Mouse (Mus musculus) c-Kit-negative CD71-positive TER-119-positive erythroid progenitor cells, embryonic 14.5 days (primary cell): ENCODE data around the gene Gli1.

Source experiments
- DNase-seq: peaks from one replicate; pipeline ENCODE4 v3.0.0-alpha.2; 2013; ENCODE audit warnings: low read depth, low spot score

The Gli1 gene

DNA sequence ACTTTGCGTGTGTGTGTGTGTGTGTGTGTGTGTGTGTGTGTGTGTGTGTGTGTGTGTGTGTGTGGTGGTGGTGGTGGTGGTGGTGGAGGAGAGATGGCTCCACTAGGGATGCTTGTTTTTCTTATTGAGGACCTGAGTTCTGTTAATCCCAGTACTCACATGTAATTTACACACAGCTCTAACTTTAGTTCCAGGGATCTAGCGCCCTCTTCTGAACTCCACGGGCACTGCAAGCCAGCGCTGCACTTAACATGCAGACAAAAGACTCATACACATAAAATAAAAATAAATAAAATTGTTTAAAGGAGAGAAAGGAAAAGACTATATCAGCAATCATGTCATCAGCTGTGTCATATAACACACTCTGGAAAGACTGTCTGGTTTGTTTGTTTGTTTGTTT, 7.2 kb upstream of the Gli1 start:
- DNase-seq: no peak

DNA sequence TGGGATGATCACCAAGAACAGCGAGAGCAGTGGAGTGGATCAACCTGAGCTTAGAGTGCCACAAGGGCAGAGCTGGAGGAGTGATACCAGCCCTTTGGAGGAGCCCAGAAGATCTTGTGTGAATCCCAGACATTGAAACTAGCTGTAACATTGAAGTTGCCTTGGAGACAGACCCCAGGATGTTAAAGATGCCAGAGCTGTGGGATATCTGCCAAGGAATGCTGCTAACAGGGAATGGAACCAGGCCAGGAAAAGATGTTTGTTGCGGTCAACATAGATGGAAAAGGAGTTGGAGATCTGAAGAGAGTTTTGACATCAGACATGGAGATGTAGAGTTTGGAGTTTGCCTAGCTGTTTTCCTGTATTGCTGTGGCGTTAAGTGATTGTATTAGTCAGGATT, 4.4 kb upstream of the Gli1 start:
- no peak for DNase-seq

DNA sequence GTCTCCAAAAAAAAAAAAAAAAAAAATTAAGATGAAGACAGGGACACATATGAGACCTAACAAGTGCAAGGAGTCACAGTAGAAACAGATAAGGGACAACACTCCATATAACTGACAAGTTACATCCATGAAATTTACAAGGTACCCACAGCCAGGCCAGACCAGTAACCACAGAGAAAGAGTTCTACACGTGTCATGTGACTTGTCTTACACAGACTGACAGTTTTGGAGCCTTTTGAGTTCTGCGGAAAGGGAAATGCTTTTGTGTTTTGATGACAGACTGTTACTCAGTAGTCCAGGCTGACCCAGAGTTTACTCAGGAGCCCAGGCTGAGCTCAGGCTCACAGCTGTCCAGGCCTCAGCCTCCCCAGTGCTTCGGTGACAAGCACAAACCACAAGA, 1.3 kb upstream of the Gli1 start:
- no peak for DNase-seq

DNA sequence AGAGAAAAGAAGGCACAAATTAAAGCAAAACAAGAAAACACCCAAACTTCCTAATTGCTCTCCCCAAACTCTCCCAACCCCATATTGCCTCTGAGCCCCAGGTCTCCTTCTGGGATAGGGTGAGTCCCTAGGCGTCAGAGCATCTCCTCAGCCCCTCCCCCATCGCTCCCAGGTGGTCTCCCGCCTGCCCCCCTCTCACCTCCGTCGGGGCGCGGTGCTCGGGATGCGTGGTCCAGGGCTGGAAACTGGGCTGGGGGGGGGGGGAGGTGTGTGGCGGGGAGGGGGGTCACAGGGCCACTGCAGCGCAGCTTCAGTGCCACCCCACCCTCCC, 449 bp downstream of the Gli1 start:
- DNase-seq: no peak

DNA sequence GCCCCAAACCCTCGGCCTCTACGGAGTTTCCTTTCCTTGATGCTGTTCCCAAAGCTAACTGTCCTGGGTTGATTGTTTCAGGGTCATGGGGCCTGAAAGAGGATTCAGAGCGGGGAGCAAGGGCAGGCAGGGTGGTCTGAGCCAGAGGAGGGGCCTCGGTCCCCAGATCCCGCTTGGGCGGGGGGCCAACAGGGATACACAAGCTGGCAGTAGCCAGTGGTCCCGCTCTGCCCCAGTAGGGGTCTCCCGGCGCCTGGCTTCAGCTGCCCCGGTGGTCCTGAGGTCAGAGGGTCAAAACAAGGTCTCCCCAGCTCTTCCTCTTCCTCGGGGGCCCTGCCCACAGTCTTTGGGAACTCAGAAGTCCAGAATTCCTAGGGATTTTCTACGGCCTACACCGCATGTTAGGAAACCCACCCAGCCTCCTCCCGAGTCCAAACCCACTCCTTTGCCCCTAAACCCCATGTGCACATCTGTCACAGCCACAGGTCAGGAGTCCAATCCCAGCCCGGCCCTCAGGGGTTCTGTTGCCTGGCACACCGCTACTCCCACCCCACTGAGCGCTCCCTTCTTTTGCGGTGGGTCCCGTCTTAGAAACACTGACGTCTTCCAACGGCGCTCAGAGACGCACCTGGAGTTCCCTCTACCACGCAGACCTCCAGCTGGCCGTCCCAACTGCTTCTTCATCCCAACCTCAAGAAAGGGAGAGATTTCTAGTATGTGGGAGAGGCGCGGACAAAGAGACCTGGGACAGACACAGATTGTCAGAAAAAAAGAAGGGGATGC, 1.0 kb downstream of the Gli1 start:
- no peak for DNase-seq

DNA sequence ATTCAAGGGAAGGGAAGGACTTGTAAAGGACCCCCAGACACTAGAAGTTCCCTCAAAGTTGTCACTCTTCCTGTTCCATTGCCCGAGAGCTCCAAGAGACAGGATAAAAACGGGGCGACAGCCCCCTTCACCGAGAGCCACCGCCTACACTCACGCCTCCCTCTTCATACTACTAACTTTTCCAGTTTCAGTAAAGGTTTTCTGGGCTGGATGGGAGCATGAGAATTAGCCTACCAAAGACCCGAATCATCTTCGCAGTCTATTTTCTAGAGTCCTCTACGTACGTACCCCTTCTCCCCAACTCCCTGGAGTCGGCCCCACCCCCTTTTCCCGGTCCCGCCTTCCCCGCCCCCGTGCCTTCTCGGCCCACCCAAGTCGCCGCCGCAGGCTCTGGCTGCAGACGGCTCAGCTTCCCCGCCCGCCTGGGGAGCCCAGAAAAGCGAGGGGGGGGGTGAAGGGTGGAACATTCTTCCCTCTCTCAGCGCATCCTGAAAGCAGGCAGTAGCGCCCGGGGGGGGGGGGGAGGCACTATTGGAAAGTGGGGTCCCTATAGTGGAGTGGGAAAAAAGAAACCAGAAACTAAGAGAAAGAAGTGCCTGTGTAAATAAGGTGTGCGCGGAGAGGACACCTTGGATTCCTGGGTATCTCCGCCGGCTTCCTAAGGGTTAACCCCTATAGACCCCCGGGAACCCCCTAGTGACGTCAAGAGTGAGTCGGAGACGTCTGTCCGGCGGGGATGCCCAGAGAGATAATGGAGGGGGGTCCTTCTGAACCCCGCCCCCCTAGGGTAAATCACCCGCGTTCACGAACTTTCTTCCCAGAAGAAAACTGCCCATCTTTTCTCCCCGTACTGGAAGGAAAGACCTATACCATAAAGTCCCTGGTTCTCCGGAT, 1.8 kb downstream of the Gli1 start:
- DNase-seq: no peak

DNA sequence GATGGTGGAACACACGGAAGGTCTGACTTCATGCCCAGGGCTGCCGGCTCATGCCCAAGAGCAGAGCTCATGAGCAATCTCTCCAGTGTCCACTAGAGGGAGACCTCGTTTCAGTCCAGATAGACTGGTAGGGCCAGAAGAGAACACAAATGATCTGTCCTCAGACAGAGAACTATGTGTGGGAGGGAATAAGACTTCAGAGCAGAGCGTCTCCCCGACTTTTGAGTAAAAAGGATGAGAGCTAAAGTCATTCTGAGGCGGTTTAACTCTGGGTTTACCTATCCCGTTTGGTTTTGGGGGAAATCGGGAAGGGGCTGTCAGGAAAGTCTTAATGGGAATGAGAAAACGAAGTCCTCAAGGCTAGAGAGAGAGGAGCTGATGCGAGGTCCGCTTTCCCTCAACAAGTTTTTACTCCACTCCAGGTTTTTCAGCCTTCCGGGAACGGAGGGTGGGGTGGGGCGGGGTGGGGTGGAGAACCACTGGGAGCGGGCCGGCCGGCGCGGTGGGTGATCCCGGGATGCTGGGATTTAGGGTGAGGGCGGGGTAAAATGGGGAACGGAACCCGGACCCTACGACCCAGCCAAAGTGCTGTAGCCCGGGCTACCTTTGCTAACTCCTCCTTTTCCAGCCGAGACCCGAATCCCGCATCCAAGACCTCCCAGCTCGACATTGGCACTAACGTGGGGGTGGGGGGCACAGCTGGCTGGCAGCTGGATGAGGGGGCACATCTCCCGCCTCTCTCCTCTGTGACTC, 2.7 kb downstream of the Gli1 start:
- peak; percentile 67 for DNase-seq

DNA sequence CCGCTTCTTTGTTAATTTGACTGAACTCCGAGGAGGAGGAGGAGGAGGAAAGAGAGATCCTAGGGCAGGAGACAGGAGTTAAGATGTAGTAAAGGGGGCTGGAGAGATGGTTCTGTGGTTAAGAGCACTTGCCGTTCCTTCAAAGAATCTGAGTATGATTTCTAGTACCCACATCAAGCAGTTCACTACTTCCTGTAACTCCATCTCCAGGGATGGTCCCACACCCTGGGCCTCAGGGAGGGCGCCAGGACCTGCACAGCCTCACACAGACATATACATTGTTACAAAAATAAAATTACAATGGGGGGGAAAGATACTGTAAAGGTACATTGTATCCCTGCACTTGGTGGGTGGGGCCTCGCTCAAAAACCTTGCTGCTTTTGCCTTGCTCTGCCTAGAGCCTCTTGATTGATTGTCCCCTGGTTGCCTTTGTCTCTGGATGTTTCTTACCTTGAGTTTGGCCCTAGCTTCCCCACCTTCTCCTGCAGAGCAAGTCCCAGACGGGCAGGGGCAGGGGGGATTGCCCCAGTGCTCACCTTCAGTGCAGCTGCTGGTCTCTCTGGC, 4.2 kb downstream of the Gli1 start:
- DNase-seq: no peak

DNA sequence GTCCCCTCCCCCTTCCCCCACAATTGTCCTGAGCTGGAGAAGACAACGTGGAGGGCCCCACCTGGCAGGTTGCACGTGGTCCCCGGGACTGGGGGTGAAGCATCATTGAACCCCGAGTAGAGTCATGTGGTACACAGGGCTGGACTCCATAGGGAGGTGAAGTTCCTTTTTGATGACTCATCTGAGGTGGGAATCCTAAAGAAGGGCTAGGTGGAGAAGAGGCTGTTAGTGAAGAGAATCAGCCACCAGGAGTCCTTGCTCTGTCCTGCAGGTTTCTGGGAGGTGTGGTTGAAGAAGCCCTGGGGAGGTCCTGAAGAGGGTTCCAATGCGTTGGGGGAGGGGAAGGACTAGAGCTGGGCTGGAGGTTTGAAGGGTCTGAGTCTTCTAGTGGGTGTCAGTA, 4.8 kb downstream of the Gli1 start:
- no peak for DNase-seq

DNA sequence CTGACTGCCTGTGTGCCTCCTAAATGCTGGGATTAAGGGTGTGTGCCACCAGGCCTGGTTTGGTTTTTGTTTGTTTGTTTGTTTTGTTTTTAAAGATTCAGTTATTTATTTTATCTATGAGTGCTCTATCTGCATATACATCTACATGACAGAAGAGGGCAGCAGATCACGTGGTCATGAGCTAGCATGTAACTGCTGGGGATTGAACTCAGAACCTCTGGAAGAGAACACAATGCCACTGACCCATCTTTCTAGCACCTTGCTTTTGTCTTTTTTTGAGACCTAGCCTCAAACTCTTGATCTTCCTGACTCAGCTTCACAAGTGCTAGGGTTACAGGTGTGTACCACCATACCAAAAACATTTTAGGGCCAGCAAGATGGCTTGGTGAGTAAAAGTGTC, 6.5 kb downstream of the Gli1 start:
- no peak for DNase-seq

DNA sequence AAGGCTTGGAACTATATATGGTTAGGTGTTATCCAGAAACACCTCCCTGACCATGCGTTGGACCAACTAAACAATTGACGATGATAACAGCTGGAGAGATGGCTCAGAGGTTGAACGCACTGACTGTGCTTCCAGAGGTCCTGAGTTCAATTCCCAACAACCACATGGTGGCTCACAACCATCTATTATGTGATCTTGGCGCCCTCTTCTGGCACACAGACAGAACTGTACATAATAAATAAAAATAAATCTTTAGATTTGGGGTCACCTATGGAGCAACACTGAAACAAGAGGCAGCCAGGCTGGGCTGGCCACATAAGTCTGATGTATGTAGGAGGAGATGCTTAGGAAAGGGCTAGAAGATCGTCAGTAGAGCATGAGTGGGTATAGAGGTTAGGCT, 8.6 kb downstream of the Gli1 start:
- no peak for DNase-seq

DNA sequence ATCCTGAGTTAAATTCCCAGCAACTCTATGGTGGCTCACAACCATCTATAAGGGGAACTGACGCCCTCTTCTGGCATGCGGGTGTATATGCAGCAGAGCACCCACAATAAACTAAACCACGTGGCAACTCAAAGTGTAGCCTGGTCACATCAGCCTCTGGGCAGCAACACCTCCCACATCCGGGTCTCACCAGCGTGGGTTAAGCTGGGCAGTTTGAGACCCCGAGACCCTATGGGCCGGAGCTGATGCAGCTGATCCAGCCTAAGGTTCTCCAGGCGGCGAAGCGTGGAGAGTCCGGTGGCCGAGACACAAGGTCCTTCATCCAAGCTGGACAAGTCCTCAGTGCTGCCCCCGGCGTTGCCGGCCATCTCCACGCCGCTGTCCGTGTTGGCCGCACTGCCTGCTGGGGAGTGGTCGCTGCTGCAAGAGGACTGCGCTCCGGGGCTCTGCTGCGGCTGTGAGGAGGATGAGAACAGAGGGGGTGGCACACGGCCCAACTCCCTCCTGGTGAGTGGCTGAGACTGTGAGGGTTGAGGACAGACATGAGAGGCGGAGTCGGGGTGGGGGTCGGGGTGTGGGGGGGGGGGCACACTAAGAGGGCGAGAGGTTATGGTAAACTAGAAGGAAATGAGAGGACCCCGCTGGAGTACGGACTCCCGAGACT, 9.4 kb downstream of the Gli1 start:
- no peak for DNase-seq

DNA sequence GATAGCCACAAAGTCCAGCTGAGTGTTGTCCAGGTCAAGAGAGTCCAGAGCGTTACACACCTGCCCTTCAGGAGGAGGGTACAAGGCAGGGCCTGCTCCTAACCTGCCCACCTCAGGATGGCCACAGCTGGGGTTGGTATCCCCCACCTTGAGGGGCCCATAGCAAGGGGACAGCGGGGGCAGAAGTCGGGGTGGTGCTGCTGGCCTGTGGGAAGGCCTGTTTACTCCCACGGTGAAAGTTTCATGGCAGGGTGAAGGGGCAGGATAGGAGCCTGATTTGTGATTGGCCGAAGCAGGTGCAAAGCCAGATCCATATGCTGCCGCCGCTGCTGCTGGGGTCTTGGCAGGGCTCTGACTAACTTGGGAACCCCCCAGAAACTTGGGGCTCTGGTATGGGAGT, 11.6 kb downstream of the Gli1 start:
- DNase-seq: no peak

DNA sequence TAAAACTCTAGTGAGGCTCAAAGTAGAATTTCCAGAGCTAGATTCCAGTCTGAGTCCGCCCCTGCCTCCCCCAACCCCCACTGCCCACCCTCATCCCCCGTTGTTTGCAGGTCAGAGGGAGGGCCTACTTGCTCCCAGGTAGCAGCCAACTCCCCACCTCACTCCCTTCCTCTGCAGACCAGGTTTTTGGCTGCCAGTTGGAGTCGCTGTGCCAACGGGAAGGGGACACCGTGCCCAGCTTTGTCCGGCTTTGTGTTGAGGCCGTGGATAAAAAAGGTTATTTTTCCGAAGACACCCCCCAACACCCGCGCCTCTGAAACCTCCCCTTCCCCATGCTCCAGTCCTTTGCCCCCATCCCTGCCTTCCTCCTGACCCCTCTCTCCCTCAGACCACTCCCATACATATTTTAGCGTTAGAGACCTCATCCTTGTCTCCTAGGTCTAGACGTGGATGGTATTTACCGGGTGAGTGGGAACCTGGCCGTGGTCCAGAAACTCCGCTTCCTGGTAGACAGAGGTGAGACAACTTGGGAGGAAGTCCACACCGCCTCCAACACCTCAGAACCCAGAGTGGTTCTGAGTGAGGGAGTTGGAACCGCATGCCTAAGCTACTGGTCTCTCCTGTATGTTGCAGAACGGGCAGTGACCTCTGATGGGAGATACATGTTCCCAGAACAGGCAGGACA, 14.2 kb downstream of the Gli1 start:
- DNase-seq: no peak

DNA sequence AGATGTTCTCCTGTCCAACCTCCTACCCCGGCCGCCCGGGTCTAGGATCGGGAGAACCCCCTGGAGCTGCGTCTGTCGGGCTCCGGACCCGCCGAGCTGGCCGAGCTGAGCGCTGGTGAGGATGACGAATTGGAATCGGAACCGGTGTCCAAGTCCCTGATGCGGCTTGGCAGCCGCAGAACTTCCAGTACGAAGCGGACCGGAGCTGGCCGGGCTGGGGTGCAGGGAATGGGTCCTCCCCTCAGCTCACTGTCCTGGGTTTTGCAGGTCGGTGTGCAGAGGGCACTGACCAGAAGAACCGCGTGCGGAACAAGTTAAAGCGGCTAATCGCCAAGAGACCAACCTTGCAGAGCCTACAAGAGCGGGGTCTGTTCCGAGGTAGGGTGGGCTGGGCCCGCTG, 14.9 kb downstream of the Gli1 start:
- no peak for DNase-seq

DNA sequence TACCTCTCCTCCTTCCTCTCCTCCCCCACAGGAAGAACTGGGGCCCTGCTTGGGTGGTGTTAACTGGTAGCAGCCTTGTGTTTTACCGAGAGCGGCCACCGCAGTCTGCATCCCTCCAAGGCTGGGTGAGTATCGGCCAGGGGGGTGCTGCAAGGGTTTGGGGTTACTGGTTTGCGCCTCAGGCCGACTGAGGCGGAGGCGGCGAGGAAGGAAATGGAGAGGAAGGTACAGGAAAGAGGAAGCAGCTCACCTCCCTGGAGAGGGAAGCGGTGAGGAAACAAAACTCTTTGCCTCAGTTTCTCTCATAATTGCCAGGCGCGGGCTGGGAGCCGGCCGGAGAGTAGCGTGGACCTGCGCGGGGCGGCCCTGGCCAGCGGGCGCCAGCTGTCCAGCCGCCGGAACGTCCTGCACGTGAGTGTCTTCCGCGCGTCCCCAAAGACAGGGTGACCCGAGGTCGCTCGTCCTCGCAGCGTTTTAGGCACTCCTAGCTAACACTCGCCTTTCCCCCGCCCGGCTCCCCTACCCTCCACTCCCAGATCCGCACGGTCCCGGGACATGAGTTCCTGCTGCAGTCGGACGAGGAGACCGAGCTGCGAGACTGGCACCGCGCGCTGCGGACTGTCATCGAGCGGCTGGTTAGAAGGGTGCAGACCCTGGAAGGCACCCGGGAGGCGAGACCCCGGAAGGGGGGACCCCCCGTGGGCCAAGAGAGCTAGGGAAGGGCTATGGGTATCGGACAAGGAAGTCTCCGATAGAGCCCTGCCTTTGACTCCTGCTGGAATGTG, 15.6 kb downstream of the Gli1 start:
- no peak for DNase-seq

DNA sequence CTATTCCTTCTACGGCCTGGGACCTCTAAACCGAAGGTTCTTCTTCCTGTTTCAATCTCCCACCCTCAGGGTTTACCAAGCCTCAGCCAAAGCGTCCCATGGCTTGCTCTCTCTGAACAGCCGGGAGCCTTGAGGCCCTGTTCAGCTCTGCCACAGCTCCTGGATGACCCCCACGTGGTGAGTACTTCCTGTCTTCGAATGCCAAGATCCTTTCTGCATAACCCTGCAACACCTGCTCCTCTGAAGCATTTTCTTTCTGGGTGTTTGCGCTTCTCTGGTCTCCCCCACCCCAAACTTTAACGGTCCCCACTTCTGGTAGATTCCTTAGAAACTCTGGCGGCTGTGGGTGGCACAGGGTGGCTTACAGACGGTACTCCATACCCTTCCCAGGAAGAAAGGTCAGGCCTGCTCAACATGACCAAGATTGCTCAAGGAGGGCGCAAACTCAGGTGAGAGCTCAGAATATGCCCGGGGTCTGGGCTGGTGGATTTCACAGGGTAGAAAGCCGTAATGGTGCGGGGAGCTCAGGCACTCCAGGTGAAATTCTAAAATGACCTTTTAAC, 16.2 kb downstream of the Gli1 start:
- DNase-seq: no peak

DNA sequence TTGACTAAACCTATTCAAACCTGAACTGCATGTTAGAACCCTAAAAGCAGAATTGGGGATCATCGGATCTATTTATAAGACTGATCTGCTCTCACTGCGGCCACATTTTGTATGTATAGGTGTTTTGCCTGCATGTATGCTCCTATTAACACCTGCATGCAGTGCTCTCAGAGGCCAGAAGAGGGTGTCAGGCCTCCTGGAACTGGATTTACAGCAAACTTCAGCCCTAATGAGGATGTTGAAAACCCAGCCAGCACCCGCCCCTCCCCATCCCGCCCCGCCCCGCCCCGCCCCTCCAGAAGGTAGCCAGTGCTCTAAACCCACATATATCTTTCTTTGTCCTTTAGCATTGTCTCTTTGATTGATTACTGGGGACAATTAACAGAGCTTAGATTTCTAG, 17.3 kb downstream of the Gli1 start:
- DNase-seq: no peak

DNA sequence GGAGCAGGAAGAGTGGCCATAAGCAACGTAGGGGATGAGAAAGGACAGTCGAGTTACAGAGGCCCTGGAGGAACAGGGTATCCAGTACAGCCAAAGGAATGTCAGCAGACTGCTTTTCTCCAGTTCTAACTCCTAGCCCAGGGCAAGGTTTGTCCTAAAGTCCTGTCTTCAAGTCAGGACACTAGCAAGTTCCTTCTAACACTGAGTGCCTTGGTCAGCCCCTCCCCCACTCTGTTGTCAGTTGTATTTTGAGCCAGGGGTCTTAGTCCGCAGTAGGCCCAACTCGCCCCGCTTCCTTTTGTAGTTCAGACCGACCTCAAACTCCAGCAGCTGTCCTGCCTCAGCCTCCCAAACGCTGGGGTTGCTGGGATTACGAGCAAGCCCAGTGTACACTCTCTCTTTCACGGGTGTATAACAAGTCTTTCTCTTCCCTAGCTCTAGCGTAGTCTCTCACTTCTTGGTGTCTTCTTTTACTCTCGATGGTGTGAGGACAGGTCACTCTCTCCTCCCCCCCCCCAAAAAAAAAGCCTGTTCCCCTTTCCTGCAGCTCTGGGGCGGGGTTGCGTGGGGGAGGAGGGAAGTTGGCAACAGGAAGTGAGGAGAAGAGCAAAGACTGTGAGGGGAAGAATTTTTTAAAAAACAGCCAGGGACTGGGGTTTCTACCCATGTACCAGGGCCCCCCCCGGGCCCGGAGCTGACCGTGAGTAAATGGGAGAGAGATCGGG, 18.5 kb downstream of the Gli1 start:
- DNase-seq: no peak
